Mouse (Mus musculus) thymus, adult 2 months (tissue): ENCODE results near the gene Trim65. TPM values are rescaled to one million over a fixed set of nuclear protein-coding genes. Genes with fewer than 3 reads are reported as not detected.

Experiments
- DNase-seq: peaks from one replicate; pipeline ENCODE4 v3.0.0; 2021
- H3K27ac ChIP-seq: fragments of 200-500 bp; 2 replicates; pipeline ENCODE4 v1.5.1; 2012; ENCODE audit warnings: low read length, control low read depth; ENCODE audit not compliant: control insufficient read depth, insufficient read depth
- H3K27me3 ChIP-seq: fragments of 200-500 bp; 2 replicates; pipeline ENCODE4 v1.6.1; 2012; ENCODE audit warnings: mild to moderate bottlenecking, low read length, moderate library complexity, mixed read lengths; ENCODE audit not compliant: control insufficient read depth, insufficient read depth
- H3K36me3 ChIP-seq: fragments of 200-500 bp; 2 replicates; pipeline ENCODE4 v1.6.1; 2012; ENCODE audit warnings: mild to moderate bottlenecking, low read length, moderate library complexity; ENCODE audit not compliant: control insufficient read depth, insufficient read depth
- H3K4me1 ChIP-seq: fragments of 200-500 bp; replicated peaks from 2 replicates; pipeline ENCODE4 v1.6.1; 2012; ENCODE audit warnings: low read length; ENCODE audit not compliant: control insufficient read depth, insufficient read depth
- H3K4me3 ChIP-seq: fragments of 200-500 bp; 2 replicates; pipeline ENCODE4 v1.5.1; 2012; ENCODE audit warnings: mild to moderate bottlenecking, low read length, control low read depth, moderate library complexity; ENCODE audit not compliant: control insufficient read depth, insufficient read depth
- CTCF ChIP-seq: fragments of 200-500 bp; IDR thresholded peaks from 2 replicates; pipeline ENCODE4 v1.5.1; 2012; ENCODE audit warnings: mild to moderate bottlenecking, control low read depth, low read length, moderate library complexity, borderline replicate concordance; ENCODE audit not compliant: control insufficient read depth, poor library complexity, insufficient read depth; ENCODE audit errors: extremely low read depth
- POLR2A ChIP-seq: fragments of 200-500 bp; IDR thresholded peaks from 2 replicates; pipeline ENCODE4 v1.6.1; 2012; ENCODE audit warnings: mild to moderate bottlenecking, low read length, control low read depth, moderate library complexity; ENCODE audit not compliant: control insufficient read depth, poor library complexity, insufficient read depth; ENCODE audit errors: extremely low read depth
- WGBS: fragments of 180-500 bp; shearing (Covaris S2); methylation state at CpG from one replicate; pipeline ENCODE4 v1.1.7; 2018; 5-methylcytosine and 5-hydroxymethylcytosine counted together
- polyA plus RNA-seq: library from polyadenylated mRNA; depleted of rRNA; stranded (reverse); fragments of >200 nt; gene quantifications from 2 replicates; pipeline ENCODE4 v1.2.3, GENCODE M21; 2012

Trim65 gene
- polyA plus RNA-seq, 1 experiment = 24.5 TPM

- under 1% methylated on average over 60 of the region's 60 CpGs for WGBS
- Histone ChIP-seq H3K27ac (0 out of 2 replicates have a peak within 1 kb of the TSS, but pooled peaks have one; percentile 9), H3K4me3 (peak within 1 kb of the TSS; percentile 77), H3K36me3 (no peaks in the 10 kb centered on the region), H3K27me3 (no peaks in the 10 kb centered on the region), H3K4me1 (peaks cover 13% of the 10 kb centered on the region)
- no peak for TF ChIP-seq POLR2A
- peak; percentile 86 for TF ChIP-seq CTCF
- peak; percentile 86 for DNase-seq
Measured at GRCm38 (mm10) chr11:116138468-116139138, 7.7 kb upstream of the Trim65 start, which contains the start of gene Mrpl38. Mrpl38 (minus strand) TSS chr11:116138868.

GRCm38 (mm10) chr11:116138096-116138467, 7.2 kb upstream of the Trim65 start:
- H3K27me3 ChIP-seq = no peaks in the 10 kb centered on the region
- peak overlapping the region; percentile 77 for H3K4me3 ChIP-seq
- 0 out of 2 replicates have a peak overlapping the region, but pooled peaks have one; percentile 9 for H3K27ac ChIP-seq
- H3K4me1 ChIP-seq = peaks cover 16% of the 10 kb centered on the region
- DNase-seq = no peak
- 1% methylated on average over 20 of the region's 20 CpGs for WGBS
- no peaks in the 10 kb centered on the region for H3K36me3 ChIP-seq
- TF ChIP-seq CTCF = no peak
- no peak for TF ChIP-seq POLR2A

DNA sequence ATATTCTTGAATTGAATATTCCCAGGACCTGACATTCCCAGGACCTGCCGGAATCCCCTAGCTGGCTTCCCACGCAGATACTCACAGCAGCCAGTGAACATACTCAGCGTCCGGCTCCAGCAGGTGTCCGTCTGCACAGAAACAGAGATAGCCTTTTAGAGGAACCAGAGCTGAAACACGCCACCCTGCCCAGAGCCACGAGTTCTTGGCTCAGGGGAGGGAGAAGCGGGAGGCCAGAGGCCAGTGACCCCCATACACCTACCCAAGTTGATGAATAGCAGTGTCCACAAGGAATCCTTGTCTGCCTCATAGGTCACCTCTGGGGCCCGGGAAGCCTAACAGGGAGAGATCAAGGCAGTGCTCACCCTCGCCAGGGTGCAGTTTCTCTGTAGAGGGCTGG, 3.2 kb upstream of the Trim65 start:
- Histone ChIP-seq H3K4me3 (no peak overlapping the region), H3K36me3 (no peaks in the 10 kb centered on the region), H3K27ac (no peak overlapping the region), H3K4me1 (peaks cover 35% of the 10 kb centered on the region), H3K27me3 (no peaks in the 10 kb centered on the region)
- WGBS = 95% methylated on average over 10 of the region's 10 CpGs
- TF ChIP-seq CTCF (no peak), POLR2A (no peak)
- no peak for DNase-seq

DNA sequence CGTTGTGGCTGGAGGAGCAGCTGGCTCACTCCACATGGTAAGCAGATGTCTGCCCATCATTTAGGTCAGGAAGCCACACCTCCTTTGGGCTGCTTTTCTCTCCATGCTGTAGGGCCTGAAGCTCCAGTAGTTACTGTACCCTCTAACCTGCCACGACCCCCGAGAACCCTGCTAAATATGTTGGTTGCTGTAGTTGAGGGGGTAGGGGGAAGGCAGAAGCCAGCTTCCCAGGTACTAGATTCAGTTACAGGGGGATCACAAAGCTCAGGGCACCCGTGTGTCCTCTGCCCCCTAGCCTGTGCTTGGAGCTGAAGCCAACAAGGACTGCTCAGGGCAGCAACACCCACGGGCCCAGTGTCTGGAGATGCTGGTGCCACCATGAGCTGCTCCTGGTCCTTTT, 2.6 kb upstream of the Trim65 start:
- no peaks in the 10 kb centered on the region for H3K27me3 ChIP-seq
- WGBS = 56% methylated on average over 5 of the region's 5 CpGs
- no peak for TF ChIP-seq CTCF
- no peak for TF ChIP-seq POLR2A
- no peak overlapping the region for H3K4me3 ChIP-seq
- peaks cover 33% of the 10 kb centered on the region for H3K4me1 ChIP-seq
- no peak overlapping the region for H3K27ac ChIP-seq
- no peak for DNase-seq
- H3K36me3 ChIP-seq = no peaks in the 10 kb centered on the region

DNA sequence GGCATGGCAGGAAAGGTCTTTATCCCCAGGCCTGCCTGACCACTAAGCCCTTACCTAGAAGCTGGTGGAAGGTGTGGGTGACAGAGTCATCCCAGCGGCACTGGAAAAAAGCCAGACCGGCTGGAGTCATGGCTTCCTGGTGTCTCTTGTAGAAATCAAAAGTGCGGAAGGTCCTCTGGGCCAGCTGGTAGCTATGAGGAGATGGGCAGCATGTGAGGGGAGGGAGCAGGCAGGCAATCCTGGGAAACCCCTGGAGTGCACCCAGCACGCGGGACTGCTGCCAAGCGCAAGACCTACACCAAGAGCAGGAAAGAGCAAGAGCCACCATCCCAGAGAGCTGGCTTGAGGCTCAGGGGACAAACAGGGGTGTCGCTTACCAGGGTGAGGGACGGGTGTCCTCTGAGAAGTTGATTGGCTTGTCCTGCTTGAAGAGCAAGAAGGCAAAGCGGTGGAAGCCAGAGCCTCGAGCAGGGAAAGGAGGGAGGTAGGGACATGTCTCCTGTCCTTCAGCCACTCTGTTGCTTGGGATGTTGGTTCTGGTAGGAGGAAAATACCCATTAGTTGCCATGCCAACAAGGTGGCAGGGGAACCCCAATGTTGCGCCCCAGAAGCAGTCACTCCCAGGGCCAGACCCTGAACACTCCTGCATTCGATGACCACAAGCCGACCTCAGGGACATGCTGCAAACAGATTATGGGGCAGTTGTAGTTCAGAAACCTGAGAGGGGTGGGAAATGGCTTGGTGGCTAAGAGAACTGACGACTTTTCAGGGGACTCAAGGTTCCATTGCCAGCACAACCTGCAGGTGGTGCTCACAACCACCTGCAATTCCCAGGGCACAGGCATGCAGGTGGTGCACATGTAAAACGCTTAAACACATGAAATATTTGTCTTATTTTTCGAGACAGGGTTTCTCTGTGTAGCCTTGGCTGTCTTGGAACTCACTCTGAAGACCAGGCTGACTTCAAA, 1.7 kb upstream of the Trim65 start:
- Histone ChIP-seq H3K36me3 (no peaks in the 10 kb centered on the region), H3K4me1 (peaks cover 29% of the 10 kb centered on the region), H3K4me3 (no peak overlapping the region), H3K27me3 (no peaks in the 10 kb centered on the region), H3K27ac (no peak overlapping the region)
- TF ChIP-seq CTCF (peak; percentile 17; the same call in 1 of the 2 replicates), POLR2A (no peak)
- 73% methylated on average over 16 of the region's 16 CpGs for WGBS
- no peak for DNase-seq
